Mouse (Mus musculus): ENCODE results near the gene Slco3a1. TPM values are rescaled to one million over a fixed set of nuclear protein-coding genes. Genes with fewer than 3 reads are reported as not detected.

Gene Slco3a1
- total and polyA plus RNA-seq, 2 experiments from 2014 or later, result 10.5 to 24.8 TPM

DNA sequence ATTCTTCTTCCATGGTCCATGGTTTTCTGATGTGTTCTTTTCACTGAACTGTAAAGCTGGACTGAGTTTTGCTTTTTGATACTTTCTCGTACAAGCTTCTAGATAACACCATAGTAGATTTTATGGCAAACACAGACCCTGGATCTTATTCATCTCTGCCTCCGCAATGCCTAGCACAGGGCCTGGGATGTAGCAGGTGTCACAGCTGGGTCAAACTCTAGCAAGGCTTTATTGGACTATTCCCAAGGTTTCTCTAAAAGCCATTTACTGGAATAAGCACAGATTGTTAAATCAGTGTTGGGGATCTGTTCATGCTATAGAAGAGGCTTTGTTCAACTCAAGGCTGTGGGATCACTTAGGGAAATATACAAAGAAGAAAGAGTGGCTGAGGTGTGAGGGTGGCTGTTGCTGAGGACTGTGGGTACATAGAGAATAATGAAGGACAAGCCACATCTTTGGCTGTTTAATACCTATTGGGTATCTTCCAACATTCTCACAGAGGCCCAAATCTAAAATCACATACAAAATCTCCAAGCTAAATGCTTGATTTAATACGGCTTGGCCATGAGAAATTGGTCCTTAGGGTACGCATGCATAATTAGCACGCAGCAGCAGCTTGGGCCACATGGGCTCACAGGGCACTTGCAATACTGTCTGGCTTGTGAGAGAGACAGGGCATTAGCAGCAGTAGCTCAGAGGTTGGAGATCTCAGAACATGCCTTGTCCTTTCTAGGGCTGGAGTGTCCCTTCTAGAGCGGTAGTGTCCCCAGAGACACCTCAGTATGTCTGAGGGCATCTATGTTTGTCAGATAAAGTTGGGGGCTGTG is 241.1 kb downstream of the Slco3a1 start:
- Histone ChIP-seq H3K27ac (ENCODE audit: low read depth) (no peak overlapping the region), H3K9me3 (replicated peaks; ENCODE audit: control insufficient read depth, low read length) (no peaks in the 10 kb centered on the region), H3K27me3 (ENCODE audit: control insufficient read depth, insufficient read depth, low read length) (no peaks in the 10 kb centered on the region), H3K4me1 (ENCODE audit: control insufficient read depth, insufficient read depth) (no peaks in the 10 kb centered on the region), H3K9ac (replicated peaks; ENCODE audit: low read depth, low read length) (no peak overlapping the region), H3K36me3 (replicated peaks; ENCODE audit: control insufficient read depth, insufficient read depth, low read length) (no peaks in the 10 kb centered on the region), H3K4me3 (ENCODE audit: low read depth, low read length) (no peak overlapping the region), H3K4me2 (ENCODE audit: low read depth, low read length) (no peak overlapping the region)
- DNase-seq (ENCODE audit: low spot score) (no peak), ATAC-seq (ENCODE audit: insufficient read depth, low read depth) (no peak)
- TF ChIP-seq EP300 (IDR thresholded peaks at IDR 0.05; ENCODE audit: low read depth) (no peak), CTCF (IDR thresholded peaks at IDR 0.05; ENCODE audit: low read depth) (no peak)
- WGBS, result 84% methylated on average over 6 of the region's 6 CpGs

GRCm38 (mm10) chr7:74311536-74311935 is 243.0 kb downstream of the Slco3a1 start:
- no peak for TF ChIP-seq CTCF (IDR thresholded peaks at IDR 0.05; ENCODE audit: low read depth)
- TF ChIP-seq EP300 (IDR thresholded peaks at IDR 0.05; ENCODE audit: low read depth), result no peak
- ATAC-seq (ENCODE audit: insufficient read depth, low read depth) (no peak), DNase-seq (ENCODE audit: low spot score) (no peak)
- Histone ChIP-seq H3K27me3 (ENCODE audit: control insufficient read depth, insufficient read depth, low read length) (no peaks in the 10 kb centered on the region), H3K4me1 (ENCODE audit: control insufficient read depth, insufficient read depth) (no peaks in the 10 kb centered on the region), H3K9me3 (replicated peaks; ENCODE audit: control insufficient read depth, low read length) (no peaks in the 10 kb centered on the region), H3K27ac (ENCODE audit: low read depth) (no peak overlapping the region), H3K4me3 (ENCODE audit: low read depth, low read length) (no peak overlapping the region), H3K4me2 (ENCODE audit: low read depth, low read length) (no peak overlapping the region), H3K9ac (replicated peaks; ENCODE audit: low read depth, low read length) (no peak overlapping the region), H3K36me3 (replicated peaks; ENCODE audit: control insufficient read depth, insufficient read depth, low read length) (no peaks in the 10 kb centered on the region)
- WGBS, result 37% methylated on average over 4 of the region's 4 CpGs

- Histone ChIP-seq H3K4me2 (ENCODE audit: low read depth, low read length) (no peak overlapping the region), H3K27ac (ENCODE audit: low read depth) (no peak overlapping the region), H3K27me3 (ENCODE audit: control insufficient read depth, insufficient read depth, low read length) (no peaks in the 10 kb centered on the region), H3K9me3 (replicated peaks; ENCODE audit: control insufficient read depth, low read length) (no peaks in the 10 kb centered on the region), H3K4me1 (ENCODE audit: control insufficient read depth, insufficient read depth) (no peaks in the 10 kb centered on the region), H3K4me3 (ENCODE audit: low read depth, low read length) (no peak overlapping the region), H3K9ac (replicated peaks; ENCODE audit: low read depth, low read length) (no peak overlapping the region), H3K36me3 (replicated peaks; ENCODE audit: control insufficient read depth, insufficient read depth, low read length) (no peaks in the 10 kb centered on the region; the same call in 1 of the 2 replicates)
- 73% methylated on average over 14 of the region's 14 CpGs for WGBS
- ATAC-seq (ENCODE audit: insufficient read depth, low read depth), result no peak
- TF ChIP-seq EP300 (IDR thresholded peaks at IDR 0.05; ENCODE audit: low read depth), result no peak
- TF ChIP-seq CTCF (IDR thresholded peaks at IDR 0.05; ENCODE audit: low read depth), result no peak
- no peak for DNase-seq (ENCODE audit: low spot score)
These were observed 250.8 kb downstream of the Slco3a1 start for GRCm38 (mm10) chr7:74303611-74304300.

DNA sequence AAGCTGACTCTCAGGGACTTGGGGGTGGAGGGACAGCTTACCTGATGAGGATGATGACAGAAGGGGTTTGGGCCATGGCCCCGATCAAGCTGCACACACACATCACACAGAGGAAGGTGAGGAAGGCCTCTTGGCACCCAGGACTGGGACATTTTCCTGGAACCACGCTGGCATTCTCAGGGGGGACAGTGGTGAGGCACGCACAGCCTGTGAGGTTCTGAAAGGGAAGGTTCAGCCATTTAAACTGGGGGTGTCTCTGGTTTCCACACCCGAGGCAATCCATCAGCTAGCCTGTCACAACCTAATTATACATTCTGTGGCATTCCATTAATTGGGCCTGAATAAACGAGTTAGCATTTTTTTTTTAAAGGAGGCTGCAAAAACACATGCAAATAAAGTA is 251.5 kb downstream of the Slco3a1 start:
- H3K27ac ChIP-seq (ENCODE audit: low read depth), result no peak overlapping the region
- ATAC-seq (ENCODE audit: insufficient read depth, low read depth) (no peak), DNase-seq (ENCODE audit: low spot score) (no peak)
- TF ChIP-seq CTCF (IDR thresholded peaks at IDR 0.05; ENCODE audit: low read depth) (no peak), EP300 (IDR thresholded peaks at IDR 0.05; ENCODE audit: low read depth) (no peak)
- WGBS, result 61% methylated on average over 5 of the region's 5 CpGs
- no peaks in the 10 kb centered on the region; the same call in 1 of the 2 replicates for H3K36me3 ChIP-seq (replicated peaks; ENCODE audit: control insufficient read depth, insufficient read depth, low read length)
- no peaks in the 10 kb centered on the region for H3K27me3 ChIP-seq (ENCODE audit: control insufficient read depth, insufficient read depth, low read length)
- no peaks in the 10 kb centered on the region for H3K4me1 ChIP-seq (ENCODE audit: control insufficient read depth, insufficient read depth)
- no peak overlapping the region for H3K4me3 ChIP-seq (ENCODE audit: low read depth, low read length)
- H3K9me3 ChIP-seq (replicated peaks; ENCODE audit: control insufficient read depth, low read length), result no peaks in the 10 kb centered on the region
- H3K4me2 ChIP-seq (ENCODE audit: low read depth, low read length), result no peak overlapping the region
- H3K9ac ChIP-seq (replicated peaks; ENCODE audit: low read depth, low read length), result no peak overlapping the region

DNA sequence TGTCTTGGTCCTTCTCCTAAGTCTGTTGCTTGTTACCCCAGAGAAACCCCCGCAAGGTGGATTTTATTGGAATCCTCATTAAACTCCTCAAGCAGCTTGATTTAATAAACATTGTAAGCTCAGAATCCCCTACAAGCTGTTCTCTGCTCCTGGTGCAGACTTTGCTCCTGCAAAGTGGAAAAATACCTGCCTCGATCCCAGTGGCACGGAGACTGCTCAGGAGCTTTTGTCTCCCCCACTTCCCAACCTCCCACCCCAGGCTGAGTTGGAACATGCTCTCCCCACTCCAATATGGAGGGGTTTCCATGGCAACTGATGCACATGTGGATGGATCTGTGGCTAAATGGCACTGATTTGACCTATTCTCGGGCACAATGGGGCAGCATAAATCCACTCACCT is 268.0 kb downstream of the Slco3a1 start:
- no peak for DNase-seq (ENCODE audit: low spot score)

More for the DNA sequence above, 268.0 kb downstream of the Slco3a1 start:
- no peaks in the 10 kb centered on the region for H3K9me3 ChIP-seq (replicated peaks; ENCODE audit: control insufficient read depth, low read length)
- no peaks in the 10 kb centered on the region for H3K4me1 ChIP-seq (ENCODE audit: control insufficient read depth, insufficient read depth)
- WGBS, result 87% methylated on average over 4 of the region's 4 CpGs
- ATAC-seq (ENCODE audit: insufficient read depth, low read depth), result no peak
- H3K4me2 ChIP-seq (ENCODE audit: low read depth, low read length), result no peak overlapping the region
- H3K36me3 ChIP-seq (replicated peaks; ENCODE audit: control insufficient read depth, insufficient read depth, low read length), result no peaks in the 10 kb centered on the region
- H3K27ac ChIP-seq (ENCODE audit: low read depth), result no peak overlapping the region
- H3K9ac ChIP-seq (replicated peaks; ENCODE audit: low read depth, low read length), result no peak overlapping the region
- H3K4me3 ChIP-seq (ENCODE audit: low read depth, low read length), result no peak overlapping the region
- H3K27me3 ChIP-seq (ENCODE audit: control insufficient read depth, insufficient read depth, low read length), result no peaks in the 10 kb centered on the region
- no peak for TF ChIP-seq EP300 (IDR thresholded peaks at IDR 0.05; ENCODE audit: low read depth)
- no peak for TF ChIP-seq CTCF (IDR thresholded peaks at IDR 0.05; ENCODE audit: low read depth)
